Mouse (Mus musculus) lung, postnatal 25 days (tissue): ENCODE results near the gene Zfc3h1.

Source experiments
- DNase-seq: peaks from one replicate; pipeline ENCODE4 v3.0.0; 2022; ENCODE audit warnings: low spot score

The Zfc3h1 gene

DNA sequence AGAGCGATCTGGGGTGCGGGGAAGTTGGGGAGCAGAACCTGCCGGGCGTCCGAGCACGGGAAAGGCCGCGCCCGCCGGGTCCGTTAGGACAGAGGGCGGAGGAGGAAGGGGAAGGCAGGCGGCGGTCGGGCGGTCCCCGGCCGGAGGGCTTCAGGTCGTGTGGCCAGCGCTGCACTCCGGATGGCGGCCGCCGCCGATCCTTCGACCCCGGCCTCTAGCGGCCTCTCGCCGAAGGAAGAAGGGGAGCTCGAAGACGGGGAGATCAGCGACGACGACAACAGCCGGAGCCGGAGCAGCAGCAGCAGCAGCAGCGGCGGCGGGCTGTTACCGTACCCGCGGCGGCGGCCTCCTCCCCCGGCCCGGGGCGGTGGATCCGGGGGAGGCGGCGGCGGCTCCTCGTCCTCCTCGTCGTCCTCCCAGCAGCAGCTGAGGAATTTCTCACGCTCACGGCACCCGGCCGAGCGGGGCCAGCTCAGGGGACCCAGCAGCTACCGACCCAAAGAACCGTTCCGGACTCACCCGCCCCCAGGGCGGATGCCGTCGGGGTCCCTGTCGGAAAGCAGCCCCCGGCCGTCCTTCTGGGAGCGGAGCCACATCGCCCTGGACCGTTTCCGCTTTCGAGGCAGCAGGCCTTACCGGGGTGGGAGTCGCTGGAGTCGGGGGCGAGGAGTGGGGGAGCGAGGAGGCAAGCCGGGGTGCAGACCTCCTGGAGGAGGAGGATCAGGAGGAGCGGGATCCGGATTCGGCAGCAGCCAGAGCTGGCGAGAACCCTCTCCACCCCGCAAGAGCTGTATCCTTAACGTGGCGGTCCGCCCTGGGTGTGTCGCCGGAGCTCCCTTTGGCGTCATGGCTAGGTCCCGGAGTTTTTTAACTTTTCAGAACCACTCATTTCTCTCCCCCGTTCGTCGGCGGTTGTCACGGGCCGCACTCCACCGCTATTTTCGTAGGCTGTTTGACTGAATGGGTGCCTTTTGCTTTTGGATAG is 551 bp downstream of the Zfc3h1 start:
- peak; percentile 52 for DNase-seq

DNA sequence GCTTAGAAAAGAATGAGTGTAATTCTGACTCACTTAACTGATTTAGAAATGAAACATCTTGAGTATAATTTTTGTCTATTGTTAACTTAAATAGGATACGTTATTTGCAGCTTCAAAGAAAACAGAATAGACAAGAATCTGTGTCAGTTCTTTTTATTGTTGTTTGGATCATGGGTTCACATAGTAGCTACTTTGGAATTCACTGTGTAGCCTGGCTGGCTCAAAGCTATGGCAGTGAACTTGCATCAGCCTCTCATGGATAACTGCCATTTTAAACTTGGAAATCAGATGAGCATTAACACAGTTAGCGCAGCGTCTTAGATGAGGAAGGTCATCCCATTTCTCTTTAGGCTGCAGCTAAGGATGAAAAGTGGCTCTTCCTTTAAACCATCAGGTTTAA is 3.1 kb downstream of the Zfc3h1 start:
- no peak for DNase-seq

DNA sequence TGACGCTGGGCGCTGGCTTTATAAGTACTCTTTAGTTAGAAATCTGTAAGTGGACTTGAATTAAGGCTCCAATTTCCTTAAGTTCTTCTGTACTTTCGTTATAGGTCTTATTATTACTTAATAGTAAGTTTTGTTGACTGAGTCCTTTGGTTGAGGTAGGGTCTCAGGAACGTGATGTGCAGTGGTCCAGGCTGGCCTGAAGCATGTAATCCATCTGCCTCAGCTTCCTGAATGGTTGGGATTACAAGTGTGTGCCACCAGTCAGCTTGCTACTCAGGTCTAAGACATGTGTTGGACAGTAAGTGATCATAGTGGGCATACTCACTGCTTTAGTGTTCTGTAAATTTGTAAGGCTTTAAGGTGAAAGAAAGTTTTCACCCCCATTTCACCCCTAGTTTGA is 6.3 kb downstream of the Zfc3h1 start:
- no peak for DNase-seq

DNA sequence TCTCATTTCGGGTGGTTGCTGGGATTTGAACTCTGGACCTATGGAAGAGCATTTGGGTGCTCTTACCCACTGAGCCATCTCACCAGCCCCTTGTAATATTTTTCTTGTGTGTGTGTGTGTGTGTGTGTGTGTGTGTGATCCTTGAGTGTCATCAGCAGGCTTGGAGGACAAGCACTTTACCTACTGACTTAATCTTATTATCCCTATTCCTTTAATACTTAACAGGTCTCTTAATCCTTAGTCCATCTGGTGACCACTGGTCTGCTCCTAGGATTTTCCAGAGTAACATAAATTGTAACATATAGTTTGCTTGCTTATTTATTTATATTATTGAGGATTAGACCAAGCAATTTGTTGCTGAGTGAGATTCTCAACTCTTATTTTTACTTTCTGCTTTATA is 7.1 kb downstream of the Zfc3h1 start:
- no peak for DNase-seq

DNA sequence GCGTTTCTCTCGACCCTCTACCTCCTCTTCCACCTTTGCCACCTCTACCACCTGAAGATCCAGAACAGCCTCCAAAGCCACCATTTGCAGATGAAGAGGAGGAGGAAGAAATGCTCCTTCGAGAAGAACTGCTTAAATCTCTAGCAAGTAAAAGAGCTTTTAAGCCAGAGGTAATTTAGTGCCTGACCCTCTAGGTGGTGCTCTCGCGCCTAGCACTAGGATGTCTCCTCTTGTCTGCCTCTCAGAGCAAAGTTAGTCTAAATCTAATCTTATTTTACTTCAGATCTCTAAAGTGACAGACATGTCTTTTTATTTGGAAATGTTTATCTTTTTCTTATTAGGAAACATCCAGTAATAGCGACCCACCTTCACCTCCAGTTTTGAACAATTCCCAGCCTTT is 21.6 kb downstream of the Zfc3h1 start:
- peak; percentile 15 for DNase-seq

DNA sequence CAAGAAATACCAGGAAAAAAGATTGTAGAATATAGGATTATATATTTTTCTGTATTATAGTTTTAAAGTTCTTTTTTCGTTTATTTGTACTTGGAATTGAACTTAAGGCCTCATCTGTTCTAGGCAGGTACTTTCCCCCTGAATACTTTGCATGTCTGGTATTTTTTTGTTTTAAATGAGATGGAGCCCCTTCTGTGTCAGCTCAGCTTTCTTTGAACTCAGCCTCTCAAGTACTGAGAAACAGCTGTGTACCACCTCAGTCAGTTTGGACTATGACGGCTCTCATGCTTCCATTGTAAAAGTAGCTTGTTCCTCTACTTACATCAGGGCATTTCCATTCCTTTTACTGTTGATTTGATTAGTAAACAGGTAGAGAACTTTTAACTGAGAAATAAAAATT is 28.7 kb downstream of the Zfc3h1 start:
- no peak for DNase-seq

DNA sequence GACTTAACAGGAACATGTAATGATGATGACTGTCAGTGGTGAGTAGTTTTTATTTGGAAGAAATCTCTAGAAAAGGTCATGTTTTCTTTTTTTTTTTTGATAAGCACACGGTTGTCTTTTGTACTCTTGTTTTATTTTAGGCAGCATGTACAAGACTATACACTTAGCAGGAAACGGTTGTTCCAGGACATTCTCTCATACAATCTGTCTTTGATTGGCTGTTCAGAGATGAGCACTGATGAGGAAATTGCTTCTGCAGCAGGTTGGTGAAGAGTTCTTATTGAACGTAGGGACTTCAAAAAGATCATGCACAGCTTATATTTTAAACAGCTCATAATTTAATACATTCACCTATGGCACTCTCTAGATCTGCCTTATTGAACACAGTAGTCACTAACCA is 29.3 kb downstream of the Zfc3h1 start:
- no peak for DNase-seq

DNA sequence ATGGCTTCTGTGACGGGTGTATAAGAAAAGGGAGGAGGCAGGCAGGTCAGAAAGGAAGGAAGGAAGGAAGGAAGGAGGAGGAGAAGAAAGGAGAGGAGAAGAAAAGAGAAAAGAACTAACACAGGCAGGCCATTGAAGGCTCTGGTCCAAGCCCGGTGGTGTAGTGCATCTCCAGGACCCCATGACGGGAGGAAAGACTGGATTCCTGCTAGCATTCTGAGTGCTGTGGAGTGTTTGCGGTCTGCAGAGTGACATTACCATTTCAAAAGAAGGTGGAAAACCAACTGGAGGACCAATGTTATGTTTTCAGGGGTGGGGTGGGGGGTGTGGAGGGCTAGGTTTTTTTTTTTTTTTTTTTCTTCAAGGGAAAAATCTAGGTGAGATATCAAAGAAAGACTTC is 37.2 kb downstream of the Zfc3h1 start:
- DNase-seq: no peak

DNA sequence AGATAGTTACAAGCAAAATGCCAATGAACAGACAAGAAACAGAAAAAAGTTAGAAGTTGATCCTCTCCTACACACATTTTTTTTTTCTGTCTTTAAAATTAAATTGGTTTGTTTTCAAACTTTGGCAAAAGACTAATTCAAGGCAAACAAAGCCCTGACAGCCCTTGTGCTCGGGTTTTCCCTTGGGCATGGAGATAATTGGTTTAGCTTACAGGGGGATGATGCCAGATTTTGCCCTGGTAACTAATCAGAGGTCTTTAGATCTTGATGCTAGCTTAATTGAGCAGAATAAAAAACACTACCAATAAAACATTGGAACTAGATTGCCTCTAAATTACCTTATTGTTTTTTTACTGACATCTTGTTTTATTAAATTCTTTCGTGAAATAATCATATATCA is 40.6 kb downstream of the Zfc3h1 start:
- no peak for DNase-seq

DNA sequence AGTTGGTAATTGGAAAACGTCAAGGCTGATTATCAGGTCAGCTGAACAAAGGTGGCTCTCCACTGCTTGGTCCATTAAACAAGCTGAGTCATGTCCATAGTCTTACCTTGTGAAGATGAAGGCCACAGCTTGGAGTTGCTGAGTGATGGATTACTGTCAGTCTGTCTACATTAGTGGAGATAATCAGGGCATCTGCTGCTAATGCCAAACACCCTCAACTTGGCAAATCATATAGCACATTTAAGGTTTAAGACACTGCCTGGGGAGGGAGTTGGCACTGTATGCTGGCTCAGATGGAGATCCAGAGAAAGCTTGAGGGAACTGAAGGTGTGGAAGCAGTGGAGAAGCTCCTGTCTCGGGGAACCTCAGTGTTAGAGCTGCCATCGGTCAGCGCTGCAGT is 52.5 kb downstream of the Zfc3h1 start:
- DNase-seq: no peak

DNA sequence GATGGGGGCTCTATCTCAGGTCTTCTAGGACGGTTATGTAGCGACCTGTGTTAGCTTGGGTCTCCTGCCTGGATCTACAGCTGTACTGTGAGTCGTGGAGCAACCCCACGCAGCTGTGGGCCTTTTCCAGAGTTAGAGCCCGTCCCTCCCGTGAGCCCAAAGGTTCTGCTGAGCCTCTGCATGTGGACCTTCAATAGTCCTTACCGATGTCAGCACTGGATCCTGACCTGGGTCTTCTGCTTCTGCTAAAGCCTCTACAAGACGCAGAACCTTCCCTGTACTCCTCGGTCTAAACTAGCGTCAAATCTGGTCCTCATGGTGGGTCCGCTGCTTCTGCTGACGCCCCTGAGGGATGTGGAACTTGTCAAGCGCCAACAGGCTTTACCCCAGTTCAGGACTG is 63.9 kb downstream of the Zfc3h1 start:
- no peak for DNase-seq

DNA sequence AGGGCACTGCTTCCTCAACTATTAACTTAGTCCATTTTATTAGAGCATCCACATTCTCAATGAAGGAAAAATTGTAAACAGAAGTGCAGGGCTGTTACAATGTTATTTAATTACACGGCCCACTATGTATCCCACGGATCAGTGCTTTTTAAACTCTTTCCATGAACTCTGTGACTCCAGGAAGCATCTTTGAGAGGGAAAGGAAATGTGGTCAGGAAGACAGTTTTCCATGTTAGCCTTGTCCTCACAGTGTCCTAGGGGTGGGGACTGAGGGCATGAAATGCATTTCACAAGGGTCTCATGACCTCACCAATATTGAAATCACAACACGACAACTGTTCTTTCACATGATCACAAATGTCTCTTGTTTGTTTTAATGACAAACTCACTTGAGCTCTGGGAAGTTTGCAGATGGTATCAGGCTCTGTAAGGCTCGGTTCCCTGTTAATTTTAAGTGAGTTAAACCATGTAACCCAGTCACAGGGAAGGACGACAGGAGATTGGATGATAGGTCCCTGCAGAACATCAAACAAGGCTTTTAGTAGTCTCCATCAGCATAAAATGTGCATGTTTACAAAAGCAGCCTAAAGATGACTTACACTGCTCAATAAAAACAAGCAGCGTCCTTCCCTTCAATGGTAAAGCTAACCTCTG is 72.7 kb downstream of the Zfc3h1 start:
- DNase-seq: no peak

DNA sequence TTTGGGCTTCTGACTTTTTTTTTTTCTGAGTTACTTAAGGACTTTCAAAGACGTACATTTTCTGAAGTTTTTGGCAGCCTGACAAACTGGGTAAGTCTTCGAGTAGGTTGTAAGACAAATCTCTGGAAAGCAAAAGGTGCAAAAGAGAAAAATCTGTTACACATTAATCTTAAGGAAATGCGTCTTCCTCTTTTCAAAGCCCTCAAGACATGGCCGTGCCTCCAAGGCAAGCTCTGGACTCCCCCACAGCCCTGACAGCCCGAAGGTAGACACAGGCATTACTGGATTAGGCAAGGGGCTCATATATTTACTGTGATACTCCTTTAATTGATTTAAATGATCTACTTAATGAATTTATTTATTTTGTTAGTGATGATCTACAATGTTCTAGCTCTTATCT is 77.9 kb downstream of the Zfc3h1 start:
- DNase-seq: no peak

DNA sequence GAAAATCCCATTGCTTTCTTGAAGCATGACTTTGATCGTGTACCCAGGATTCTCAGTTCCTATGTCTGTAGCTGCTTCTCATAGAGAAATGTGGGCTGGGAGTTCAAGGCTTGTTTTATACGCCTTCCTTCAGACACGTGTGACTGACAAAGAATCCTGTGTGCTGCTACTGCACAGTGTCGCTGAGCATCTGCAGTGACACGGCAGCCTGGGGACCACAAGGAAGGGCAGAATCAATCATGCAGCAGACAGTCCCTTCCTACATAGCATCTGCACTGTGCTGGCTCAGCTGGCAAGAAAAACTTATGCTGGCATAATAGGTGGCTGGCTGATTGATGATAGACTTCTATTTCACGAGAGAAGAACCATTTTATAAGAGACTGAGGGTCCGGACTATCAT is 80.3 kb downstream of the Zfc3h1 start:
- DNase-seq: no peak

DNA sequence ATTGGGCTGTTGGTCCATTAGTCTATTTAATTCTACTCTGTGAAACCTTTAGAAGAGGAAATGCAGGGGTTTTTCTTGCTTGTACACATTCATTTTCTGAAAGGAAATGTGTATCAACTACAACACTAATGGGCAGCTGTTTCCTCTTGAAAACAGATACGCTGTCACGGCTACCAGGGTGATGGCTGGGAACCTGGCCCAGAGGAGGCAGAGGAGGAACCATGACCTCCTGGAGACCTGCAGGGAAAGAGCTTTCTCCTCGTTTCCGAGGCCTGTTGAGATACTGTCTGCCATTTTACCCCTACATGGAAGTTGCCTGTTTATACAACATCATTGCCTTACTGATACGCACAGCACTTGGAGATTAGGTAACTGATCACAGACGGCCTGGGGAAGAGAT is 81.0 kb downstream of the Zfc3h1 start:
- no peak for DNase-seq

DNA sequence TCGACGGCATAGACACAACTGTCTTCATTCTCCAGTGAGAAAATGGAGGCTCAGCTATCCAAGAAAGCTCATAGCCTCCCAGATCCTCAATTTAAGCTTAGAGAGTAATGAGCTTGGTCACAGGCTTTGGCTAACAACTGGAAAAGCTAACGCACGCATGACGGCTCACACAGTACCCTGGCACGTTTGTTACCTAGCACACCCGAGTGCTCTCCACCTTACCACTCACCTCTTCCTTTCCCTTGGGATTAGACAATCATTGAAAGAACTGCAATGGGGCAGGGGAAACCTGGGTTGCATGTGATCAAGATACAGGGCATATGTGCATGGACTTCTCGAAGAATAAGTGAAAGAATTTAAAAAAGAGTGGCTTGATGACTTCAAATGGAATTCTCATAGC is 83.2 kb downstream of the Zfc3h1 start:
- no peak for DNase-seq

DNA sequence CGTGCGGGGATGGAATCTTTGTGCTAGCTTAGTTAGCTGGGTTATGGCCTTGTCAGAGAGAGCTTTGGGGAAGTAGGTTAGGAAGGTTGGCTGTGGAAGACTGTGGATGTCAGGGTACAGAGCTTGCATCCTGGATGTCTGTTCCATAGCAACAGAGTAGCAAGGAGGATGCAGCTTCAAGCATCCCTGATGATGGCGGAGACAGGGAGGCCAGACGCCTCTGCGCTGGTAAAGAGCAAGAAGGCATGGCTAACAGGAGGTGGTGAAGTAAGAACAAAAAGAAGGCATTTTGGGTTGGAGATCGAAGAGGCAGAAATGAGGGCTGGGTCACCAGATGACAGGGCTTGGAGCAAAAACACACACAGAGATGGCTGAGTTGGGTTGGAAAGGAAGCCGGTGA is 83.9 kb downstream of the Zfc3h1 start:
- no peak for DNase-seq

DNA sequence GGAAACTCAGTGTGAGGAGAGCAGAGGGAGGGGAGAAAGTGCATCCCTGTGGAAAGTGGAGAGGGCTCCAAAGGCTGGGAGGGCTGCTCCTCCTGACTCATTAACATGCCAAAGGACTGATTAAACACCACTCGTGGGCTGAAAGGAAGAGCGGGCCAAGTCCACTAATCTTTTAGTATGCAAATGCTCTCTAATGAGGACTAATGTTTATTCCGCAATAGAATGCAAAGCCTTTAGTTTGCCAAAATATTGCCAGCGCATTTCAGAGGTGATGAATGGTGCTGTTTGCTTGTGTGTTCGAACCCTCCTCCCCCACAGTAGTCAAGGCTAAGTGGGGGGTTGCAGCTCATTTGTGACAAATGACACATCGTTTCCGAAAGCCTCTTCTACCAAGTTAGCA is 84.3 kb downstream of the Zfc3h1 start:
- no peak for DNase-seq

DNA sequence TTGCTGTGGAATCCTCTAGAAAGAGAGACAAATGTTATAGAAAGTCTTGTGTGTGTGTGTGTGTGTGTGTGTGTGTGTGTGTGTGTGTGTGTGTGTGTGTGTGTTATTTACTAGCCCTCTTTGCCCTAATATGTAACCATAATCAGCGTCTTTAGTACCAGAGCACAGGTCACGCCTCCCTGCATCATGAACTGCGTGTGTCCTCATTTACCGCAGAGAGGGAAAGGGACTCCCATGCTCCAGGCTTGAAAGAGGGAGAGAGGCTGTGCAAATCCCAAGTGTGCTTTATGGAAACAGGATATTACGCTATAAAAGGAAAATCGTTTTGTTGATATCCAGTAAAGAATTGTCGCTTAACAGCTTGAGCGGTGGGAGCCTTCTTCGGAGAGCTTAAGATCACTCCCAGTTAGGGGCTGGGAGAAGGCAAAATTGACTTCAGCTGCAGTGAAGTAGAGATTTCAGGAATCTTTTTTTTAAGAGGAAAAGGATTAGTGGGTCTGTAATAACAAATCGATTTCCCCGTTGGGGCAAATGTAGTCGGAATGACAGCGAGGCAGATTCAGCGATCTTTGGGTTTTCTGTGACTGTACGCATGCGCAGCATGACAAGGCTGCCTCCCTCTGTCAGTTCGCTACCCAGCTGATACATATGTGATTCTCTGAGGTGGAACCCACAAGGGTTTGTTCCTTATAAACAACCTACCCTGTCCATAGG is 86.0 kb downstream of the Zfc3h1 start:
- DNase-seq: no peak

DNA sequence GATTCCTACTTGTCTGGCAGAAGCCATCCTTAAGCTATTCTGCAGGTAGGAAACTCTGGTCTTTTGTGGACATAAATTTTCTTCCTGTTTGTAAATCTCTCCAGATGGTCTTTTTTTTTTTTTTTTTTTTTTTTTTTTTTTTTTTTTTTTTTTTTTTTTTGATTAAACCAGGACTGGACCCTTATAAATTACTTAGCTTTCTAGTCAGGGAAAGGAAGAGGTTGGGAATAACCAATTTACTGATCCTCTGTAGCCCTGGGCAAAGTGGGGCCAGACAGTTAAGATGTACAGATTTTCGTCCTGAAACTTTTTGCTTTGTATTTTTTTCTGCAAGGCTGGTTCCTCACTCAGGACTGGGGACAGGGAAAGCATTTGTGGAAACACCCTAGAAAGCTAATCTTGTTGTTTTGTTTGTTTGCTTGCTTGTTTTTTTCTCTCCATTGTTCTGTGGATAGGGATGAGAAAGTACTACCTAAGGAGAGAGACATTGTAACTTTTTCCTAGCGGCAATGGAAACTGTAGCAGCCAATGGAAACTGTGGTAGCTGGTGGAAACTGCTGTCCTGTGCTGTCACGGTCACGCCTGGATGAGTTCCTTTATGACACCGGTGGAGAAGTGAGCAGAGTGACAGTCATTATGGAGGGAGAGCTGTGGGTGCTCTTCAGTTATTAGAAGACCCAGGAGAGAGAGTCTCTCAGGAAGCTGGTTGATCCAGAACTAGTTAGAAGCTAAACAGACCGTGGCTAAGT is 88.6 kb downstream of the Zfc3h1 start:
- no peak for DNase-seq

DNA sequence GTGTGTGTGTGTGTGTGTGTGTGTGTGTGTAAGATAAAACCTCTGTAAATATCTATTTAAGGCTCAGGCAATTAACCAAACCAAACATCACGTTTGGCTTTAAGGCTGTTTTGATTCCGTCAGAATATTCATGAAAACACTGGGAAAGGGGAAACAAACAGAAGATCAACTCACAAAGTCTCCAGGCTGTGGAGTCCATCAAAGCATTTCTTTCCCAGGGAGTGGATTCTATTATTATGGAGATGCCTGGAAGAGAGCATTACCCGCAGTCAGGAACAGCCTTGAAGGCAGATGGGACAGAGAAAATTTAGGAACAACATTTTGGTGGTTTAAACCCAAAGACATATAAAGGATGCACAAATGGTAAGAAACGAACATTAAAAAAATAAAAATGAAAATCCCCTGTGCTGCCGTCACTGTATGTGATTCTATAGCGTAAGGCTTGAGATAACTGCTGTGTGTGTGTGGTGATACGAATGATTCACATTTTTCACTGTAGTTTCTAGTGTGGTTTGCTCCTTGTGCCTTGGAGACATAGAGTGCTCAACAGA is 90.3 kb downstream of the Zfc3h1 start:
- no peak for DNase-seq

DNA sequence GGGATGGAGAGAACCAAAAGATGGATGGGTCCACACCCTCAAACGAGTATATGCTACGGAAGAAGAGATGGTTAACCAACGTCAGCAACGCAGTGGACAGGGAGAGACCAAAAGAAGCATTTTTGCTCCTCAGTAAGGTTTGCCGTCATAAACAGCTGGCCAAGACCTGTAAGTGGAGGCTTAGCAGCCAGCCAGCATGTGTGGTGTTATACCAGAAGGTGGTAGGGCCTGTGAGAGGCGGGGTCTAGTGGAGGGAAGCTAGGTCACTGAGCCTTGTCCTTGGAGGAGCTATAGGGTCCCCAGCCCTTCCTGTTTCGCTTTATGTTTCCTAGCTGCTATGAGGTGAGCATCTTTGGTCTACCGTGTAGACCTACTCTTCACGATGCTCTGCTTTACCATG is 91.7 kb downstream of the Zfc3h1 start:
- DNase-seq: no peak
